Mouse (Mus musculus) gonadal fat pad, adult 2 months (tissue): ENCODE results near the gene Meox1. TPM values are rescaled to one million over a fixed set of nuclear protein-coding genes. Genes with fewer than 3 reads are reported as not detected.

ENCODE experiments used
- DNase-seq: peaks from one replicate; pipeline ENCODE4 v3.0.0-alpha.2; 2012; ENCODE audit warnings: low read depth
- polyA plus RNA-seq: library from polyadenylated mRNA; depleted of rRNA; stranded (reverse); fragments of >200 nt; gene quantifications from 2 replicates; pipeline ENCODE4 v1.2.3, GENCODE M21; 2012; rRNA removed

Meox1 gene
- polyA plus RNA-seq, 1 experiment, result 6.0 TPM

GRCm38 (mm10) chr11:101851042-101851441 is 43.1 kb downstream of the Meox1 start:
- no peak for DNase-seq

DNA sequence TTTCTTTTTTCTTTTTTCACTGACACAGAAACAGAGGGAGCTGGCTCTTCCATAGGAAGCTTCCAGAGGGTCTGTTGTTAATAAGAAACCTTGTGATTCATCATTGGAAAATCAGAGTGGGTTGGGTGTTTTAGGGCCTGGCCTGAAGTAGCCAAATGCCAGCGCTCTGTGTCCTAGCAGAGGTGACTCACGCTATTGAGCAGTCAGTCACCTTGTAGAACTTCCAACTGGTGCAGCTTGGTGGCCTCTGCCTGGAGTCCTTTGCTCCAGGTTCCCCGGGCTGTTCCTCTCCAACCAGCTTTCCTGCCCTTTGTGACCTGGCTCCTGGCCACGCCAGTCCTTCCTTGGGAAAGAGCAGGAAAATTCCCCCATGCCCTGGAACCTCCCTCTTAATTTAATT is 44.9 kb downstream of the Meox1 start:
- DNase-seq, result no peak

- DNase-seq, result no peak
Observed at GRCm38 (mm10) chr11:101847509-101847908, 46.7 kb downstream of the Meox1 start.

DNA sequence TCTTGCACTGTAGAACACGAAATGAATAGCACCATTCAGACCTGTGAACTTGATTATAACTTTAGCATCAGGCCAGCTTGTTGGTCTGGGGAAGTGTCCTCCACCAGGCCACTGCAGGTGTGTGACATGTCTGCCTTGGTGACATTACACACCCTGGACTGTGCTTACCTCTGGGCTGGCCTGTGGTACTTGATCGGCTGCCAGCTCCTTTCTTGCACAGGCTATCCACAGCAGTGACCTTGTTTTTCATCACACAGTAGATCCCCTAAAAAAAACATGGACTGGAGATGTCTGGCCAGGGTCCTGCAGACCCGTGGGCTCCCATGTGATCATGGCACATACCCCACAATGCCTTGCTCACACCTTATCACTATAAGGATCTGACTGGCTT is 51.4 kb downstream of the Meox1 start:
- no peak for DNase-seq

- no peak for DNase-seq
Observed at GRCm38 (mm10) chr11:101841998-101842772, 52.0 kb downstream of the Meox1 start.

GRCm38 (mm10) chr11:101840405-101840804 is 53.8 kb downstream of the Meox1 start:
- no peak for DNase-seq

GRCm38 (mm10) chr11:101839426-101839825 is 54.7 kb downstream of the Meox1 start:
- no peak for DNase-seq

DNA sequence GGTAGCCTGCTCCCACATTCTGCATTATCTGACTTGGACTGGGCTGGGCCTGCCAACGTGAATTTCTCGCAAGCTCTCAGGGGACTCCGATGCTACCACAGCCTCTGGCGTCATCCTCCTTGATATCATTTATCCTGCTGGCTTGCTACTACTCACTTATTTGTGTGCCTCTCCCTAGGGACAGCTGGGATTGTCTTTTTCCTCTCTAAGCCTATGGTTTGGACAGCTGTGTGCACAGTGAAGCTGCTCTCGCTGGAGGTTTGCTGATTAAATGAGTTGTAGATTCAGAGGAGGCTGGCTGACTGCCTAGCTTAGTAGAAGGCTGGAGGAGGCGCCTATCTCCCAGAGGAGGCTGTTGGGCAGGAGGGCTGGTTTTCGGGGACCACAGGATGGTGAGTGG is 62.2 kb downstream of the Meox1 start:
- no peak for DNase-seq

DNA sequence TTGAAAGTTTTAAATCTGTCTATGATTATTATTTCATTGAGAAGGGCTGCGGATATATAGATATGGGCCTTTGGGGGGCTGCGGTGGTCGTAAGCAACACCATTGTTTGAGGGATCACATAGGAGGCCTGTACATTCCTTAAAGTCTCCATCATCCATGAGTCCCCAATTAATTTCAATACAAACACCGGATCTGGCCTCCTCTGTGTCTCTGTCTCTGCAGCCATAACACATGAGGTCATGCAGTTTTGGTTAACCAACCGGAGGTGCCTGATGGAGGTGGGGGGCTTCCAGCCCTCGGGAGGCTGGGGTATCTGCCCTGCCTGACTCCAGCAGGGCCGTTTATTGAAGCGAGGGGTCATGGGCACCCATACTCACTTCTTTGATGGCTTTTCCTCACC is 63.6 kb downstream of the Meox1 start:
- no peak for DNase-seq

- no peak for DNase-seq
Observed at GRCm38 (mm10) chr11:101830112-101830511, 64.1 kb downstream of the Meox1 start.

- no peak for DNase-seq
Observed at GRCm38 (mm10) chr11:101828718-101829117, 65.5 kb downstream of the Meox1 start.

Other genes with a start within 250 kb of the Meox1 start
- 18.8 and 26.6 TPM in 2 replicates for gene Arl4d, start 228.8 kb downstream of the Meox1 start, polyA plus RNA-seq
- 12.6 and 14.0 TPM in 2 replicates for gene Dhx8, start 161.5 kb downstream of the Meox1 start, polyA plus RNA-seq
- 52.1 and 59.9 TPM in 2 replicates for gene Etv4, start 109.0 kb downstream of the Meox1 start, polyA plus RNA-seq
- gene Sost, start 72.6 kb upstream of the Meox1 start, polyA plus RNA-seq, result 10.2 and 14.3 TPM in 2 replicates
- 0.18 and 0.52 TPM in 2 replicates for gene Cfap97d1, start 89.9 kb upstream of the Meox1 start, polyA plus RNA-seq
- 80.5 and 135 TPM in 2 replicates for gene Dusp3, start 92.6 kb upstream of the Meox1 start, polyA plus RNA-seq
- gene Mpp3, start 134.1 kb upstream of the Meox1 start, polyA plus RNA-seq, result 23.2 and 37.9 TPM in 2 replicates
- gene Cd300lg, start 147.1 kb upstream of the Meox1 start, polyA plus RNA-seq, result 88.9 and 100.0 TPM in 2 replicates
- gene Mpp2, start 194.1 kb upstream of the Meox1 start, polyA plus RNA-seq, result 54.0 and 78.5 TPM in 2 replicates
- 79.7 and 91.5 TPM in 2 replicates for gene Ppy, start 206.9 kb upstream of the Meox1 start, polyA plus RNA-seq
- gene Pyy, start 213.5 kb upstream of the Meox1 start, polyA plus RNA-seq, result 0.73 and 0.82 TPM in 2 replicates